ENCODE assay signal across 8 mouse cellular contexts in genomic region chr1:59484314-59484713, GRCm38 (mm10). TPM values are rescaled to one million over a fixed set of nuclear protein-coding genes. Genes with fewer than 3 reads are reported as not detected.
DNase-seq lines count a peak whose midpoint lies in the region; ATAC-seq and TF ChIP-seq lines count a peak whose summit lies in the region.

No protein-coding gene starts in this region.

- peak overlapping the region; percentile 99 for H3K27ac ChIP-seq in lung, embryonic 14.5 days (ENCODE audit: low read depth)
- H3K27ac ChIP-seq in forebrain, embryonic 11.5 days (ENCODE audit: low read depth, low read length) = no peak overlapping the region
- H3K27ac ChIP-seq in limb, embryonic 12.5 days = peak overlapping the region; percentile 99
- H3K27ac ChIP-seq in olfactory bulb, adult 2 months (ENCODE audit: insufficient read depth, low read depth, low read length) = no peak overlapping the region

- peak overlapping the region; percentile 85 for H3K4me3 ChIP-seq in lung, embryonic 14.5 days (ENCODE audit: low read depth, low read length)
- peak overlapping the region; percentile 62 for H3K4me3 ChIP-seq in forebrain, embryonic 11.5 days (ENCODE audit: low read depth, low read length)
- peak overlapping the region; percentile 97 for H3K4me3 ChIP-seq in limb, embryonic 12.5 days (replicated peaks)
- H3K4me3 ChIP-seq in olfactory bulb, adult 2 months (ENCODE audit: insufficient read depth, low read depth, low read length) = peak overlapping the region; percentile 46

- H3K36me3 ChIP-seq in lung, embryonic 14.5 days (ENCODE audit: insufficient read depth) = peaks cover 40% of the 10 kb centered on the region
- no peaks in the 10 kb centered on the region for H3K36me3 ChIP-seq in forebrain, embryonic 11.5 days (ENCODE audit: control insufficient read depth, insufficient read depth, low read length)
- peaks cover 22% of the 10 kb centered on the region for H3K36me3 ChIP-seq in limb, embryonic 12.5 days

- peak overlapping the region; percentile 94 for H3K9ac ChIP-seq in lung, embryonic 14.5 days
- H3K9ac ChIP-seq in forebrain, embryonic 11.5 days (ENCODE audit: low read length) = peak overlapping the region; percentile 75
- peak overlapping the region; percentile 99 for H3K9ac ChIP-seq in limb, embryonic 12.5 days (replicated peaks)

- no peak for TF ChIP-seq POLR2A in olfactory bulb, adult 2 months (IDR thresholded peaks at IDR 0.05; ENCODE audit: insufficient read depth, low read depth, low read length)

- no peaks in the 10 kb centered on the region for H3K9me3 ChIP-seq in lung, embryonic 14.5 days (ENCODE audit: low read depth, low read length)
- H3K9me3 ChIP-seq in forebrain, embryonic 11.5 days (ENCODE audit: control insufficient read depth, low read length) = no peaks in the 10 kb centered on the region
- no peaks in the 10 kb centered on the region for H3K9me3 ChIP-seq in limb, embryonic 12.5 days

- H3K4me1 ChIP-seq in lung, embryonic 14.5 days (ENCODE audit: insufficient read depth) = peaks cover 29% of the 10 kb centered on the region
- peaks cover 30% of the 10 kb centered on the region for H3K4me1 ChIP-seq in forebrain, embryonic 11.5 days (replicated peaks; ENCODE audit: control insufficient read depth, insufficient read depth, low read length)
- peaks cover 73% of the 10 kb centered on the region for H3K4me1 ChIP-seq in limb, embryonic 12.5 days (replicated peaks)
- H3K4me1 ChIP-seq in olfactory bulb, adult 2 months (ENCODE audit: control insufficient read depth, insufficient read depth, low read length) = peaks cover 44% of the 10 kb centered on the region

- ATAC-seq in lung, embryonic 14.5 days (ENCODE audit: insufficient read depth) = no peak
- ATAC-seq in forebrain, embryonic 11.5 days (replicated peaks; ENCODE audit: low FRiP score) = no peak
- ATAC-seq in limb, embryonic 12.5 days (ENCODE audit: insufficient number of reproducible peaks, insufficient read depth, low FRiP score, low TSS enrichment, low read depth) = no peak
- ATAC-seq in erythroid progenitor cell, adult 5-6 weeks (replicated peaks; ENCODE audit: low FRiP score, poor library complexity, severe bottlenecking) = no peak

- H3K4me2 ChIP-seq in lung, embryonic 14.5 days = peak overlapping the region; percentile 93
- H3K4me2 ChIP-seq in forebrain, embryonic 11.5 days (ENCODE audit: low read depth, low read length, severe bottlenecking) = peak overlapping the region; percentile 99
- peak overlapping the region; percentile 99 for H3K4me2 ChIP-seq in limb, embryonic 12.5 days

- DNase-seq in lung, embryonic 14.5 days = no peak
- DNase-seq in lung, postnatal 4 days = no peak
- peak; percentile 73 for DNase-seq in forebrain, embryonic 11.5 days (ENCODE audit: low spot score)
- DNase-seq in frontal cortex, postnatal 10 days (ENCODE audit: low spot score in 2 of 2) = no peak
- no peak for DNase-seq in layer of hippocampus, postnatal 14 days (ENCODE audit: low spot score in 2 of 2)

- no peak for TF ChIP-seq CTCF in lung, embryonic 14.5 days (IDR thresholded peaks at IDR 0.05; ENCODE audit: low read depth)
- TF ChIP-seq CTCF in olfactory bulb, adult 2 months (IDR thresholded peaks at IDR 0.05; ENCODE audit: insufficient read depth, low read depth, low read length) = no peak

- 5% methylated on average over 21 of the region's 21 CpGs for WGBS in lung, embryonic 14.5 days
- 1% methylated on average over 21 of the region's 21 CpGs for WGBS in forebrain, embryonic 11.5 days
- WGBS in limb, embryonic 12.5 days = 5% methylated on average over 21 of the region's 21 CpGs
- 52% methylated on average over 21 of the region's 21 CpGs for WGBS in olfactory bulb, adult 2 months

- no peaks in the 10 kb centered on the region for H3K27me3 ChIP-seq in lung, embryonic 14.5 days (ENCODE audit: insufficient read depth, low read length)
- H3K27me3 ChIP-seq in forebrain, embryonic 11.5 days (ENCODE audit: control insufficient read depth, insufficient read depth, low read length) = peaks cover 13% of the 10 kb centered on the region
- H3K27me3 ChIP-seq in limb, embryonic 12.5 days = no peaks in the 10 kb centered on the region

RNA-seq across cellular contexts. Expression of gene Fzd7, which starts 2.1 kb away (rescaled TPM):
- polyA plus RNA-seq in lung, embryonic 14.5 days (2014; fragmentation: Nextera tagmentation; extraction: Ambion mirVana) = 21.7 and 22.7 TPM in 2 replicates
- polyA plus RNA-seq in forebrain, embryonic 11.5 days (2014; fragmentation: Nextera tagmentation; extraction: Ambion mirVana) = 12.7 and 15.4 TPM in 2 replicates
- 20.5 and 20.9 TPM in 2 replicates for polyA plus RNA-seq in limb, embryonic 12.5 days (2016; fragmentation: Nextera tagmentation; extraction: Ambion mirVana)
- not detected in 2 replicates for polyA plus RNA-seq in olfactory bulb, adult 2 months (2012; ENCODE audit: insufficient read depth, insufficient read length, low replicate concordance, missing spikeins)
- 1 to 10 TPM; 4.7 to 7.0 TPM for total RNA-seq in layer of hippocampus, postnatal 14 days (2021)
- 1.1 and 5.4 TPM in 2 replicates for total RNA-seq in erythroid progenitor cell, adult 5-6 weeks (2015; ENCODE audit: low replicate concordance)
- 0.45 and 0.77 TPM in 2 replicates for total RNA-seq in erythroid progenitor cell, adult 5-6 weeks (2017; ENCODE audit: low replicate concordance)

RNA-seq across cellular contexts. Expression of gene Gm973, which starts 31.8 kb away (rescaled TPM):
- 0.41 TPM in 1 of 2 replicates, not detected in the other for polyA plus RNA-seq in lung, embryonic 14.5 days (2014; fragmentation: Nextera tagmentation; extraction: Ambion mirVana)
- polyA plus RNA-seq in forebrain, embryonic 11.5 days (2014; fragmentation: Nextera tagmentation; extraction: Ambion mirVana) = 0.85 and 0.99 TPM in 2 replicates
- 1.0 and 1.1 TPM in 2 replicates for polyA plus RNA-seq in limb, embryonic 12.5 days (2016; fragmentation: Nextera tagmentation; extraction: Ambion mirVana)
- not detected in 2 replicates for polyA plus RNA-seq in olfactory bulb, adult 2 months (2012; ENCODE audit: insufficient read depth, insufficient read length, low replicate concordance, missing spikeins)
- 10 to 100 TPM; 10.2 to 11.5 TPM for total RNA-seq in layer of hippocampus, postnatal 14 days (2021)
- not detected in 2 replicates for total RNA-seq in erythroid progenitor cell, adult 5-6 weeks (2015; ENCODE audit: low replicate concordance)
- total RNA-seq in erythroid progenitor cell, adult 5-6 weeks (2017; ENCODE audit: low replicate concordance) = 1.9 TPM in 1 of 2 replicates, not detected in the other

Comparison
In these comparisons a context has a peak if more than half of its experiments do, and no peak if none do; other contexts are left out.
1. H3K27ac ChIP-seq: peak in lung, embryonic 14.5 days (single experiment) and limb, embryonic 12.5 days (single experiment); none in forebrain, embryonic 11.5 days (single experiment) and olfactory bulb, adult 2 months (single experiment).
2. H3K4me3 ChIP-seq: peak in every context shown above with its lines; median percentile 97 in limb, embryonic 12.5 days; 85 in lung, embryonic 14.5 days; 62 in forebrain, embryonic 11.5 days; 46 in olfactory bulb, adult 2 months.
3. RNA of gene Fzd7, which starts 2.1 kb away (polyA plus RNA-seq): 21.7 to 22.7 TPM in lung, embryonic 14.5 days, 20.5 to 20.9 TPM in limb, embryonic 12.5 days and 12.7 to 15.4 TPM in forebrain, embryonic 11.5 days; not detected in olfactory bulb, adult 2 months; every median in the first group is over 10 times any median in the second.
4. Peak in every context shown above with its lines, with median percentiles within 50 percentile points of each other: H3K4me2 ChIP-seq and H3K9ac ChIP-seq.